Mouse (Mus musculus): ENCODE data around the gene Tmem117. TPM values are rescaled to one million over a fixed set of nuclear protein-coding genes. Genes with fewer than 3 reads are reported as not detected.

Tmem117 gene
- total RNA-seq, 2 experiments from 2014 or later: 28.0 to 29.7 TPM

DNA sequence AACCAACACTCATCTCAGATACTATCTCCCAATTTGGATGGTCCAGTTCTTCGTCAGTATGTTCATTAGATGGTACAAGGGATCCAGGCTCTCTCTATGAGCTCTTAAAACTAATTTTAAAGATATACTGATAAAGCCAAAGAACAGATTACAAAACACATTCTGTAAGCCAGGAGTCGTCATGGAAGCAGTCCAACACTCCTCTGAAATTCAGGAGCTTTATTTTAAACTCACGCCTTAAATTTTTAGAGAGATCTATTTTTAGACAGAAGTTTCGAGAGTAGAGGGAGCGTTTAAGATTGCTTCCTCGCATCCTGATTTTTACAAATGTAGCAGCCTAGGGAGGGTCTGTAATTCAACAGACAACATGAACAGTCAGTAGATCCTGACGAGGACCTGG, 393.2 kb downstream of the Tmem117 start:
- no peak for DNase-seq (ENCODE audit: low spot score in 2 of 2)

- DNase-seq (ENCODE audit: low spot score in 2 of 2): no peak
Measured at GRCm38 (mm10) chr15:95024401-95024800, 395.4 kb downstream of the Tmem117 start.

DNA sequence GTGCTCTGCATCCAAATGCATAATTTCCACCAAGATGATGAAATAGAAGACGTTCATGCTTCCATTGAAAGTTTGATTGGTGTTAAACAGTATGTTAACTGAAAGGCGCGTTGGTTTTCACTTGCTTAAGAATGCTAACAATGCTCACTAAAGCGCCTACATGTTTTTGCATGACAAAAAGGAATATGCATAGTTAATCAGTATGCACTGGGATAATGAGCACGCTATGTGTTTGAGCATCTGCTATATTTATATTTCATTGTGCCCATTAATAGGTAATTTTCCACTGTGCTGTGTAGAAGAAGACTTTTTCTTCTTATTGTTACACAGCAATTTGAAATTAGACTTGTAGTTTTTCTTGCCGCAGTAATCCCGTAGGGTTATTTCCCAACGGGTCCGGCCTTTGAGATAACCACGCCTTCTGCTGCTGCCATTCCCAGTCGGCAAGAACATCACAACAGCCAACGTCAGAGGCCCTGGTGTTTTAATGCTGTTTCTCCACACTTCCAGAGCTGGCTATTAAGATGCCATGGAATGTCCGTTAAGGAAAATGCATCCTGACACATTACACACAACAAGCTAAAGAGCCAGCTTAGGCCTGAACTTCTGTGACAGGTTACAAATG, 399.9 kb downstream of the Tmem117 start:
- no peak for DNase-seq (ENCODE audit: low spot score in 2 of 2)

- no peak for DNase-seq (ENCODE audit: low spot score in 2 of 2)
Measured at GRCm38 (mm10) chr15:95029487-95029875, 400.4 kb downstream of the Tmem117 start.

DNA sequence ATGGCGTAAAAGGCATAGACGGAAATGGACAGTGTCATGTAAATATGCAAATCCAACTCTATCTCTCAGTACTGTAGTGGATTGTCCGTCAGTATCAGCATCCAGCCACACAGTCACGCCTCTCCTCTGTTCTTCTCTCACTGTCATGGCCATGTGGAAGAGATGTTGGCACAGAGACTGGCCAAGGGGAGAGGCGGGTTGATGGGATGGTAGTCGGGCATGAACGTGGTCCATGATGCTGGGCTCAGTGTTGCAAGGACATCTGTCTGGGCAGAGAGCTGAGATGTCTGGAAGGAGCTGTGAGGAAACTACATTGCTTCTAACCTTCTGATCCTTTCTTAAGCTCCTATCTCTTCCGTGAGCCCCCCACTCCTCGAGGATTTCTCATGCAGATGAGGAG, 413.4 kb downstream of the Tmem117 start:
- DNase-seq (ENCODE audit: low spot score in 2 of 2): no peak

GRCm38 (mm10) chr15:95044011-95044410, 415.0 kb downstream of the Tmem117 start:
- DNase-seq (ENCODE audit: low spot score in 2 of 2): no peak

- DNase-seq (ENCODE audit: low spot score in 2 of 2): no peak
Measured at GRCm38 (mm10) chr15:95047486-95047885, 418.5 kb downstream of the Tmem117 start.

GRCm38 (mm10) chr15:95049171-95049729, 420.2 kb downstream of the Tmem117 start:
- no peak for DNase-seq (ENCODE audit: low spot score in 2 of 2)

GRCm38 (mm10) chr15:95055081-95055650, 426.1 kb downstream of the Tmem117 start:
- DNase-seq (ENCODE audit: low spot score in 2 of 2): no peak

DNA sequence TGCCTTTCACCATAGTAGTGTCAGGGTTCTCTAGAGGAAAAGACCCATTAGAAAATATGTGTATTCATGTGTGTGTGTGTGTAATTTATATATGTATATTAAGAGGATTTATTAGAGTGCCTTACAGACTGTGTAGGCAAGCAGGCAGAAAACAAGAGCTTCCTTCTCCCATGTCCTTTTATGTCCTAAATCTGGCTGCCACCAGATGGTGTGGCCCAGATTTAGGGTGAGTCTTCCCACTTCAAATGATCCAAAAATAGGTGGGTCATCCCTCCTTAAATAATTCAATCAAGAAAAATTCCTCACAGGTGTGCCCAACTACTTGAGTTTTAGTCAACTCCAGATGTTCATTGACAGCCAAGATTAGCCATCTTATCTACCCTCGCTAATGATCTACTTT, 439.0 kb downstream of the Tmem117 start:
- no peak for DNase-seq (ENCODE audit: low spot score in 2 of 2)

GRCm38 (mm10) chr15:95068799-95069198, 439.8 kb downstream of the Tmem117 start:
- DNase-seq (ENCODE audit: low spot score in 2 of 2): no peak

DNA sequence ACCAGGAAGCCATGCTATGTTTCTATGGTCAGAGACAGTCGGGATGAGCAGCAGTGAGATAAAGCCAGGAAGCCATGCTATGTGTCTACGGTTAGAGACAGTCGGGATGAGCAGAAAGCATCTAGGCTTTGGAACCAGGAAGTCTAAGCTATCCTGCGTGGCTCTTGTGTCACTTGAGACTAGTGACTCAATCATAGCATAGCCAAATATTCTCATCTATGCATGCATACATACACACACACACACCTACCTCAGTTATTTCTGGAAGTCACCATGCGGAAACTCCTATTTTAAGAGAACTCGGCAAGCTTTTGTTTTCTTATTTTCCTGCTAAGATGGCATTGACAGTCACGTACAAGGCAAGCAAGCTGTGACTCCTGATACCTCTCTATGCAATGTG, 441.8 kb downstream of the Tmem117 start:
- DNase-seq (ENCODE audit: low spot score in 2 of 2): no peak

DNA sequence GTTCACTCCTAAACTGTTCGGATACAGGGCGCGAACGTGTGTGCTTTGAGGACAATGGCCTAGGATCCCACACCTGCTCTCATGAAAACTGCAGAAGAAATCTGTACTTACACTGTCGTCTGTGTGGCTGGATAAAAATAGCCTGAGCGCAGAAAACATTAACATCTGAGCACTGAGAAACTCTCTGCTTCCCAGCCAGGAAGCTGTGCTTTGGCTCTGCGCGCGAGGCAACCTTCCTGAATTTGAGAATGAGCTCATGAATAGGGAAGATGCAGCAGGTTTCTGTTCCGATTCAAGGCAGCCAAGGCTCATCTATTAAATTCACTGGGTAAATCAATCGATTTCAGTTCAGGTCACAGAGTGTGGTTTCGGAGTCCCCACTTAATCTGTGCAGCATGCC, 446.3 kb downstream of the Tmem117 start:
- no peak for DNase-seq (ENCODE audit: low spot score in 2 of 2)

DNA sequence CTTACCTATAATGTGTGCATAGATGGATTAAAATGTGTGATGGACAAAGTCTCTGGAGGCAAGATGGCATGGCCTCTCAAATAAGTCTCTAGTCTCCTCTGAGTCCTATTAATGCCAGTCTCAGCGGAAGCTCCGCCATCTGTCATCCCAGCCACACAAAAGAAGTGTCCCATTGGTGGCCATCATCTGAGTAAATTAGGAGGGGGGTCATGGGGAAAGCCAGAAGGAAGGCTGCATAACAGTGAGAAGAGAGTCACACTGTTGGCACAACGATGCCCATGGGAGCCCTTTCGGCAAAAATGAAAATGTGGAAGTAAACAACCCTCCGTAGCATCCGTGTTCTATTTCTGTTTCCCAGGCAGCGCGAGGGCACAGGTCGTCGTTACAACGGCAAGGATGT, 452.6 kb downstream of the Tmem117 start:
- DNase-seq (ENCODE audit: low spot score in 2 of 2): no peak

DNA sequence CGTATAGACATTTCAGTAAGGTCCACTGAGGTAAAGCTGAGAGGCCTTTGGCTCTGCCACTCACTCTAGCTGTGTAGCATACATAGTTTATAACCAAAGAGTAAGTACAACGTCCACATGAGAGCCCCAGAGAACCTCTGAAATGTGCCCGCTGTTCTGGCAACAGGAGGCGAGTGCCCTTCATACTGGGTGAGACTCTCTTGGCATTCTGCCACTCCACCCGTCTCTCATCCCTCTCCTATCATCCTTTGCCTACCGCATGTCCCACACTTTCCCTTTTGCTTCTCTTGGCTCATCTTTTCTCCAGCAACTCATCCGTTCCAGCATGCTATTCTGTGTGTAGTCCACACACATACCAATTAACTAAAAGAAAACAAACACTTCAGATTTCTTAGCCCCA, 456.9 kb downstream of the Tmem117 start:
- no peak for DNase-seq (ENCODE audit: low spot score in 2 of 2)

DNA sequence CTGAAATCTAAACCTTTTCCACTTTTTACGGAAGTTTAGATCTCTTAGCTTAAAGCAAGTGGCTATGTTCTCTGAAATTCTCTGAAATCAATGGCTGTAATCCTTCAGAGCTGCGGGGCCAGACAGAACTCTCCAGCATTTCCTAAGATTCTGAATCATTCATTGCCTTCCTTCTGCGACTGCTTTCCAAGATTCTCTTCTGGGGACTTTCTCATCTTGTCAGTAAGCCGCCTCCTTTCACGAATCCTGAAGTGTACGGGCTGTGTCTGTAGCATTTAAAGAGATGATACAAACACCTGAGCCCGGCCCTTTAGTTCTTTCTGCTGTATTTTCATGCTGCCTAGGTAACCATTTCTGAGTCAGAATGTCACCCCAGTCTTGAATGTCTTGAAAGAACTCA, 471.1 kb downstream of the Tmem117 start:
- no peak for DNase-seq (ENCODE audit: low spot score in 2 of 2)

GRCm38 (mm10) chr15:95101522-95101921, 472.5 kb downstream of the Tmem117 start:
- no peak for DNase-seq (ENCODE audit: low spot score in 2 of 2)

DNA sequence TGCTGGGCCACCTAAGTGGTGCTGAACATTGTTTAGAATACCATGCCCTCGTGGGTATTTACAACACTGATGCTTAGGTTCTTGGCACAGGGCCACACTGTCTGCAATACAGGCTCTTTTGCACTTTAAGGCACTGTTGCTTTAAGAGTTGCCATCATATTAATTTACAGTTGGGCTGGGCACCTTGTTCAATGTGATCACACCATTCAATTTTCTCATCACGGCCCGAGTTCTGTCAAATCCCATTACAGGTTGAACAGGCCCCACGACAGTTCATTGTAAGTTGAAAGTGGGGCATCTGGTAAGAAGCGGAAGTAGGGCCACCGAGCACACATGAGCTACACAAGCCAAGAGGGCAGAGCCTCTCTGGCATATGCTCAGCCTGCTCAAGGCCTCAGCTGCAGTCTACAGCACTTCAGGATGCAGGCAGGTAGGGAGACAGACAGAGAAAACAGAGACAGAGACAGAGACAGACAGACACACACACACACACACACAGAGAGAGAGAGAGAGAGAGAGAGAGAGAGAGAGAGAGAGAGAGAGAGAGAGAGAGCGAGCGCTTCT, 478.3 kb downstream of the Tmem117 start:
- no peak for DNase-seq (ENCODE audit: low spot score in 2 of 2)

- no peak for DNase-seq (ENCODE audit: low spot score in 2 of 2)
Measured at GRCm38 (mm10) chr15:95108626-95109025, 479.6 kb downstream of the Tmem117 start.

- DNase-seq (ENCODE audit: low spot score in 2 of 2): no peak
Measured at GRCm38 (mm10) chr15:95131401-95131800, 502.4 kb downstream of the Tmem117 start.

- DNase-seq (ENCODE audit: low spot score in 2 of 2): no peak
Measured at GRCm38 (mm10) chr15:95135926-95136609, 507.0 kb downstream of the Tmem117 start.
